Mouse (Mus musculus) kidney, adult 2 months (tissue): Measurements from ENCODE around the gene Nras.

Source experiments
- CTCF ChIP-seq: fragments of 200-500 bp; conservative IDR thresholded peaks from 2 replicates; pipeline ENCODE4 v1.5.1; 2011; ENCODE audit warnings: low read depth, mild to moderate bottlenecking, control low read depth, low read length, moderate library complexity, mixed read lengths; ENCODE audit not compliant: insufficient read depth, insufficient read length
- POLR2A ChIP-seq: fragments of 200-500 bp; IDR thresholded peaks from one replicate; pipeline ENCODE4 v1.6.1; 2011; ENCODE audit warnings: low read depth, low read length, control low read depth

DNA sequence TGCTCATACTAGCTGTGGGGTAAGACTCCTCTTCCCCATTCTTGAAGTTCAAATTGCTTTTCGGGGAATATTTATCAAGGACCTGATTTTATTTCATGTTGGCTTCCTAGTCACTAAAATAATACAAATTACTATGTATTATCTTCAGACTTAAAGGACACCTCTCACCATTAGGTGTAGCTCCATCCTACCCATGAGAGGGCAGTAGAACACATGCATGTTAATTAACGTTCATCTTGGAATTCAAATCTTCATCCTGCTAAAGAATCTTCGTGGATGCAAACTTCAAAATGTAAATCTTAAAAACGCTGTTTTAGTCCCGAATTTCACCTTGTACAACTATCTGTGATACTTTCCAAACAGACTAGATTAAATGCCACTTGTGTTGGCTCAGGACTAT, 43.1 kb downstream of the Nras start:
- TF ChIP-seq CTCF (no peak), POLR2A (no peak)
